Mouse (Mus musculus): Measurements from ENCODE around the gene Cnpy2. TPM values are rescaled to one million over a fixed set of nuclear protein-coding genes. Genes with fewer than 3 reads are reported as not detected.
A peak's percentile ranks its signal among the peaks of the same experiment; 100 is the strongest.

Gene Cnpy2
- polyA plus RNA-seq, 1 experiment from 2014 or later: 305 TPM

- DNase-seq (ENCODE audit: low spot score): no peak
- H3K27me3 ChIP-seq (replicated peaks; ENCODE audit: low read depth, poor library complexity, severe bottlenecking): no peaks in the 10 kb centered on the region
- no peak overlapping the region for H3K4me3 ChIP-seq
- no peaks in the 10 kb centered on the region for H3K9me3 ChIP-seq
- WGBS: 84% methylated on average over 11 of the region's 11 CpGs
- H3K4me1 ChIP-seq: peaks cover 8% of the 10 kb centered on the region
- H3K27ac ChIP-seq (replicated peaks): no peak overlapping the region
- peaks cover 4% of the 10 kb centered on the region; the same call in 1 of the 2 replicates for H3K36me3 ChIP-seq (replicated peaks)
These were observed 24.6 kb upstream of the Cnpy2 start for GRCm38 (mm10) chr10:128297622-128298021.

- Histone ChIP-seq H3K27me3 (replicated peaks; ENCODE audit: low read depth, poor library complexity, severe bottlenecking) (no peaks in the 10 kb centered on the region), H3K4me3 (no peak overlapping the region), H3K27ac (replicated peaks) (no peak overlapping the region), H3K4me1 (peaks cover 9% of the 10 kb centered on the region), H3K9me3 (no peaks in the 10 kb centered on the region), H3K36me3 (replicated peaks) (no peaks in the 10 kb centered on the region)
- WGBS: 71% methylated on average over 6 of the region's 6 CpGs
- no peak for DNase-seq (ENCODE audit: low spot score)
These were observed 24.0 kb upstream of the Cnpy2 start for GRCm38 (mm10) chr10:128298243-128298642.

- WGBS: 83% methylated on average over 11 of the region's 11 CpGs
- no peak for DNase-seq (ENCODE audit: low spot score)
- H3K27ac ChIP-seq (replicated peaks): no peak within 1 kb of the TSS
- no peaks in the 10 kb centered on the region for H3K9me3 ChIP-seq
- H3K4me1 ChIP-seq: peaks cover 11% of the 10 kb centered on the region
- no peaks in the 10 kb centered on the region for H3K27me3 ChIP-seq (replicated peaks; ENCODE audit: low read depth, poor library complexity, severe bottlenecking)
- H3K4me3 ChIP-seq: no peak within 1 kb of the TSS
- H3K36me3 ChIP-seq (replicated peaks): no peaks in the 10 kb centered on the region
These were observed 23.5 kb upstream of the Cnpy2 start, which contains the start of gene Il23a for GRCm38 (mm10) chr10:128298702-128299171. Gene Il23a (minus strand): TSS chr10:128298752.

- H3K27ac ChIP-seq (replicated peaks): peak overlapping the region; percentile 97
- H3K4me1 ChIP-seq: peaks cover 20% of the 10 kb centered on the region
- peaks cover 15% of the 10 kb centered on the region for H3K36me3 ChIP-seq (replicated peaks)
- H3K9me3 ChIP-seq: no peaks in the 10 kb centered on the region
- no peak for DNase-seq (ENCODE audit: low spot score)
- 41% methylated on average over 3 of the region's 3 CpGs for WGBS
- H3K4me3 ChIP-seq: peak overlapping the region; percentile 80
- no peaks in the 10 kb centered on the region for H3K27me3 ChIP-seq (replicated peaks; ENCODE audit: low read depth, poor library complexity, severe bottlenecking)
These were observed 19.9 kb upstream of the Cnpy2 start for GRCm38 (mm10) chr10:128302357-128302756.

- Histone ChIP-seq H3K4me3 (peak overlapping the region; percentile 80), H3K4me1 (peaks cover 20% of the 10 kb centered on the region), H3K27me3 (replicated peaks; ENCODE audit: low read depth, poor library complexity, severe bottlenecking) (no peaks in the 10 kb centered on the region), H3K36me3 (replicated peaks) (peaks cover 17% of the 10 kb centered on the region), H3K9me3 (no peaks in the 10 kb centered on the region), H3K27ac (replicated peaks) (peak overlapping the region; percentile 97)
- WGBS: under 1% methylated on average over 9 of the region's 9 CpGs
- DNase-seq (ENCODE audit: low spot score): no peak
These were observed 19.5 kb upstream of the Cnpy2 start for GRCm38 (mm10) chr10:128302785-128303125.

- peak; percentile 99 for DNase-seq (ENCODE audit: low spot score)
- WGBS: 2% methylated on average over 37 of the region's 37 CpGs
- peaks cover 20% of the 10 kb centered on the region for H3K4me1 ChIP-seq
These were observed 18.9 kb upstream of the Cnpy2 start, which contains the start of gene Pan2 for GRCm38 (mm10) chr10:128303126-128304021. Gene Pan2 (plus strand): TSS chr10:128303335.

GRCm38 (mm10) chr10:128309654-128310053 is 12.6 kb upstream of the Cnpy2 start:
- Histone ChIP-seq H3K9me3 (no peaks in the 10 kb centered on the region), H3K4me3 (no peak overlapping the region), H3K27ac (replicated peaks) (no peak overlapping the region), H3K27me3 (replicated peaks; ENCODE audit: low read depth, poor library complexity, severe bottlenecking) (no peaks in the 10 kb centered on the region), H3K4me1 (peaks cover under 1% of the 10 kb centered on the region; the same call in 1 of the 2 replicates), H3K36me3 (replicated peaks) (peaks cover 86% of the 10 kb centered on the region)
- 93% methylated on average over 7 of the region's 7 CpGs for WGBS
- DNase-seq (ENCODE audit: low spot score): no peak

More at GRCm38 (mm10) chr10:128303126-128304021, 18.9 kb upstream of the Cnpy2 start, which contains the start of gene Pan2:
- Histone ChIP-seq H3K4me3 (peak within 1 kb of the TSS; percentile 80), H3K27me3 (replicated peaks; ENCODE audit: low read depth, poor library complexity, severe bottlenecking) (no peaks in the 10 kb centered on the region), H3K27ac (replicated peaks) (peak within 1 kb of the TSS; percentile 97), H3K9me3 (no peaks in the 10 kb centered on the region), H3K36me3 (replicated peaks) (peaks cover 23% of the 10 kb centered on the region)

GRCm38 (mm10) chr10:128310177-128310576 is 12.1 kb upstream of the Cnpy2 start:
- no peak for DNase-seq (ENCODE audit: low spot score)
- no peaks in the 10 kb centered on the region for H3K9me3 ChIP-seq
- no peak overlapping the region for H3K4me3 ChIP-seq
- no peak overlapping the region for H3K27ac ChIP-seq (replicated peaks)
- H3K36me3 ChIP-seq (replicated peaks): peaks cover 91% of the 10 kb centered on the region
- H3K27me3 ChIP-seq (replicated peaks; ENCODE audit: low read depth, poor library complexity, severe bottlenecking): no peaks in the 10 kb centered on the region
- no peaks in the 10 kb centered on the region for H3K4me1 ChIP-seq
- WGBS: 92% methylated on average over 11 of the region's 11 CpGs

GRCm38 (mm10) chr10:128310902-128311301 is 11.4 kb upstream of the Cnpy2 start:
- peaks cover 94% of the 10 kb centered on the region for H3K36me3 ChIP-seq (replicated peaks)

GRCm38 (mm10) chr10:128315578-128315977 is 6.7 kb upstream of the Cnpy2 start:
- Histone ChIP-seq H3K4me1 (no peaks in the 10 kb centered on the region), H3K9me3 (no peaks in the 10 kb centered on the region), H3K27me3 (replicated peaks; ENCODE audit: low read depth, poor library complexity, severe bottlenecking) (no peaks in the 10 kb centered on the region), H3K36me3 (replicated peaks) (peaks cover 100% of the 10 kb centered on the region), H3K27ac (replicated peaks) (no peak overlapping the region), H3K4me3 (no peak overlapping the region)
- DNase-seq (ENCODE audit: low spot score): no peak
- WGBS: 91% methylated on average over 8 of the region's 8 CpGs

More at GRCm38 (mm10) chr10:128310902-128311301, 11.4 kb upstream of the Cnpy2 start:
- Histone ChIP-seq H3K4me3 (no peak overlapping the region), H3K9me3 (no peaks in the 10 kb centered on the region), H3K27ac (replicated peaks) (no peak overlapping the region), H3K4me1 (no peaks in the 10 kb centered on the region), H3K27me3 (replicated peaks; ENCODE audit: low read depth, poor library complexity, severe bottlenecking) (no peaks in the 10 kb centered on the region)
- no peak for DNase-seq (ENCODE audit: low spot score)
- 89% methylated on average over 4 of the region's 4 CpGs for WGBS

- peak; percentile 23 for DNase-seq (ENCODE audit: low spot score)
- 66% methylated on average over 12 of the region's 12 CpGs for WGBS
These were observed 618 bp upstream of the Cnpy2 start for GRCm38 (mm10) chr10:128321641-128322040.

GRCm38 (mm10) chr10:128323516-128323915 is 1.3 kb downstream of the Cnpy2 start:
- DNase-seq (ENCODE audit: low spot score): no peak

More at GRCm38 (mm10) chr10:128321641-128322040, 618 bp upstream of the Cnpy2 start:
- H3K4me3 ChIP-seq: peak overlapping the region; percentile 89
- H3K27ac ChIP-seq (replicated peaks): peak overlapping the region; percentile 97
- H3K36me3 ChIP-seq (replicated peaks): peaks cover 75% of the 10 kb centered on the region
- H3K9me3 ChIP-seq: no peaks in the 10 kb centered on the region
- no peaks in the 10 kb centered on the region for H3K27me3 ChIP-seq (replicated peaks; ENCODE audit: low read depth, poor library complexity, severe bottlenecking)
- H3K4me1 ChIP-seq: peaks cover 16% of the 10 kb centered on the region

GRCm38 (mm10) chr10:128326825-128327224 is 4.6 kb downstream of the Cnpy2 start:
- DNase-seq (ENCODE audit: low spot score): no peak
- no peaks in the 10 kb centered on the region for H3K9me3 ChIP-seq
- H3K36me3 ChIP-seq (replicated peaks): peaks cover 64% of the 10 kb centered on the region
- WGBS: 94% methylated on average over 8 of the region's 8 CpGs
- no peak overlapping the region for H3K27ac ChIP-seq (replicated peaks)
- peaks cover 12% of the 10 kb centered on the region for H3K4me1 ChIP-seq
- no peaks in the 10 kb centered on the region for H3K27me3 ChIP-seq (replicated peaks; ENCODE audit: low read depth, poor library complexity, severe bottlenecking)
- H3K4me3 ChIP-seq: no peak overlapping the region

More at GRCm38 (mm10) chr10:128323516-128323915, 1.3 kb downstream of the Cnpy2 start:
- Histone ChIP-seq H3K4me3 (peak overlapping the region; percentile 89), H3K36me3 (replicated peaks) (peaks cover 75% of the 10 kb centered on the region), H3K4me1 (peaks cover 16% of the 10 kb centered on the region), H3K9me3 (no peaks in the 10 kb centered on the region), H3K27ac (replicated peaks) (peak overlapping the region; percentile 97), H3K27me3 (replicated peaks; ENCODE audit: low read depth, poor library complexity, severe bottlenecking) (no peaks in the 10 kb centered on the region)
- WGBS: 82% methylated on average over 8 of the region's 8 CpGs
